Mouse (Mus musculus): ENCODE data around the gene Tgm2. TPM values are rescaled to one million over a fixed set of nuclear protein-coding genes. Genes with fewer than 3 reads are reported as not detected.

The Tgm2 gene
- total and polyA plus RNA-seq, 3 experiments = 18.7 to 37.0 (median 23.5) TPM

GRCm38 (mm10) chr2:158094846-158095245 lies 51.4 kb downstream of the Tgm2 start:
- DNase-seq (ENCODE audit: low spot score) = no peak
- H3K4me1 ChIP-seq (ENCODE audit: insufficient read depth, low read depth, low read length) = no peaks in the 10 kb centered on the region
- TF ChIP-seq CTCF (IDR thresholded peaks at IDR 0.05; ENCODE audit: low read depth, low read length) = no peak
- TF ChIP-seq GATA2 (IDR thresholded peaks at IDR 0.05; ENCODE audit: borderline replicate concordance, low read depth, low read length) = no peak
- no peak for TF ChIP-seq POLR2AphosphoS5 (IDR thresholded peaks at IDR 0.05; ENCODE audit: insufficient replicate concordance, low read depth, low read length)
- no peak for TF ChIP-seq GATA1 (IDR thresholded peaks at IDR 0.05; ENCODE audit: borderline replicate concordance, low read length)
- TF ChIP-seq TAL1 (conservative IDR thresholded peaks at IDR 0.05; ENCODE audit: low read depth, low read length) = no peak
- no peaks in the 10 kb centered on the region for H3K36me3 ChIP-seq (replicated peaks)
- no peaks in the 10 kb centered on the region for H3K9me3 ChIP-seq (replicated peaks)
- no peak for ATAC-seq (ENCODE audit: extremely low read depth, insufficient number of reproducible peaks, low FRiP score, poor library complexity, severe bottlenecking)
- no peak overlapping the region for H3K4me3 ChIP-seq (ENCODE audit: low read depth, low read length)
- H3K27me3 ChIP-seq (ENCODE audit: insufficient read depth, low read length) = peaks cover 32% of the 10 kb centered on the region

DNA sequence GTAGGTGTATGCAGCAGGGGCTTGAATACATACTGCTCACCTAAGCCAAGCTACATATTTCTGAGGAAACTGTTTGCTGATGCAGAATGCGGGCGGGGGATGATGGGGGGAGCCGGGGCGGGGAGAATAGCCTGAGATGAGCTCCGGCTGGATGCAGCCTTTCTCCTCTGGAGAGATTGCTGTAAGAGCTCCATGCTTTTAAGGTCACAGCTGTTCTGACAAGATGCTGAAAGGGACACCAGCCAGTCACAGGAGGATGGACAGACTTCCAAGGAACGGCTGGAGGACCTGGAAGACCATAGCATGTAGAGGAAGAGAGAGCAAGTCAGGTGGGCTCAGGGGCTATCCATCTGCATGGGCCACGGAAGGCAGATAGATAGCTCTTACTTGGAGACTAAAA lies 51.9 kb downstream of the Tgm2 start:
- ATAC-seq (ENCODE audit: extremely low read depth, insufficient number of reproducible peaks, low FRiP score, poor library complexity, severe bottlenecking) (no peak), DNase-seq (ENCODE audit: low spot score) (no peak)
- H3K27me3 ChIP-seq (ENCODE audit: insufficient read depth, low read length) = peaks cover 28% of the 10 kb centered on the region
- H3K9me3 ChIP-seq (replicated peaks) = no peaks in the 10 kb centered on the region
- H3K4me3 ChIP-seq (ENCODE audit: low read depth, low read length) = no peak overlapping the region
- TF ChIP-seq TAL1 (conservative IDR thresholded peaks at IDR 0.05; ENCODE audit: low read depth, low read length) (no peak), POLR2AphosphoS5 (IDR thresholded peaks at IDR 0.05; ENCODE audit: insufficient replicate concordance, low read depth, low read length) (no peak), GATA1 (IDR thresholded peaks at IDR 0.05; ENCODE audit: borderline replicate concordance, low read length) (no peak), GATA2 (IDR thresholded peaks at IDR 0.05; ENCODE audit: borderline replicate concordance, low read depth, low read length) (no peak), CTCF (IDR thresholded peaks at IDR 0.05; ENCODE audit: low read depth, low read length) (no peak)
- no peaks in the 10 kb centered on the region for H3K36me3 ChIP-seq (replicated peaks)
- no peaks in the 10 kb centered on the region for H3K4me1 ChIP-seq (ENCODE audit: insufficient read depth, low read depth, low read length)

DNA sequence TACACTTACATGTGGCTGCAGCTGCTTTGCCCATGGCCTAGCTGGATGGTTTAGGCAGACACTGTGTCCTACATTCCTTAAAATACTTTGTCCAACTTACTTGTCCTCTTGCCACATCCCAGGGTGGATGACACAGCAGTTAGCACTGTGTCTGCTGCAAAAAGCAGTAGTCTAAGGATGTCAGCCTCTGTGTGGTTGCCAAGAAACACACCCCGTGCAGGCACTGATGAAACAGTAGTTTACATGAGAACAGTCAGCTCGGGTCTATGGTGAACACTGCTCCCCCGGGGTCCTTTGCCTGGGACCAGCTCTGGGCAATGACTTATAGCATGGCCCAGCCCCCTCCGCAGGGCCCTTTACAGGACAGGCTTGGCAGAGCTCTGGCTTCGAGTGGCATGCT lies 52.9 kb downstream of the Tgm2 start:
- Histone ChIP-seq H3K9me3 (replicated peaks) (no peaks in the 10 kb centered on the region), H3K4me1 (ENCODE audit: insufficient read depth, low read depth, low read length) (no peaks in the 10 kb centered on the region), H3K27me3 (ENCODE audit: insufficient read depth, low read length) (peaks cover 18% of the 10 kb centered on the region), H3K4me3 (ENCODE audit: low read depth, low read length) (no peak overlapping the region), H3K36me3 (replicated peaks) (no peaks in the 10 kb centered on the region)
- DNase-seq (ENCODE audit: low spot score) = no peak
- TF ChIP-seq POLR2AphosphoS5 (IDR thresholded peaks at IDR 0.05; ENCODE audit: insufficient replicate concordance, low read depth, low read length) = no peak
- TF ChIP-seq CTCF (IDR thresholded peaks at IDR 0.05; ENCODE audit: low read depth, low read length) = no peak
- no peak for TF ChIP-seq GATA1 (IDR thresholded peaks at IDR 0.05; ENCODE audit: borderline replicate concordance, low read length)
- no peak for TF ChIP-seq TAL1 (conservative IDR thresholded peaks at IDR 0.05; ENCODE audit: low read depth, low read length)
- no peak for TF ChIP-seq GATA2 (IDR thresholded peaks at IDR 0.05; ENCODE audit: borderline replicate concordance, low read depth, low read length)
- no peak for ATAC-seq (ENCODE audit: extremely low read depth, insufficient number of reproducible peaks, low FRiP score, poor library complexity, severe bottlenecking)

- no peaks in the 10 kb centered on the region for H3K4me1 ChIP-seq (ENCODE audit: insufficient read depth, low read depth, low read length)
- H3K9me3 ChIP-seq (replicated peaks) = no peaks in the 10 kb centered on the region
- no peak overlapping the region for H3K4me3 ChIP-seq (ENCODE audit: low read depth, low read length)
- no peaks in the 10 kb centered on the region for H3K27me3 ChIP-seq (ENCODE audit: insufficient read depth, low read length)
- DNase-seq (ENCODE audit: low spot score) = no peak
- TF ChIP-seq GATA2 (IDR thresholded peaks at IDR 0.05; ENCODE audit: borderline replicate concordance, low read depth, low read length) (no peak), TAL1 (conservative IDR thresholded peaks at IDR 0.05; ENCODE audit: low read depth, low read length) (no peak), POLR2AphosphoS5 (IDR thresholded peaks at IDR 0.05; ENCODE audit: insufficient replicate concordance, low read depth, low read length) (no peak), CTCF (IDR thresholded peaks at IDR 0.05; ENCODE audit: low read depth, low read length) (no peak), GATA1 (IDR thresholded peaks at IDR 0.05; ENCODE audit: borderline replicate concordance, low read length) (no peak)
- no peaks in the 10 kb centered on the region for H3K36me3 ChIP-seq (replicated peaks)
- ATAC-seq (ENCODE audit: extremely low read depth, insufficient number of reproducible peaks, low FRiP score, poor library complexity, severe bottlenecking) = no peak
These were observed 56.1 kb downstream of the Tgm2 start for GRCm38 (mm10) chr2:158090096-158090495.

DNA sequence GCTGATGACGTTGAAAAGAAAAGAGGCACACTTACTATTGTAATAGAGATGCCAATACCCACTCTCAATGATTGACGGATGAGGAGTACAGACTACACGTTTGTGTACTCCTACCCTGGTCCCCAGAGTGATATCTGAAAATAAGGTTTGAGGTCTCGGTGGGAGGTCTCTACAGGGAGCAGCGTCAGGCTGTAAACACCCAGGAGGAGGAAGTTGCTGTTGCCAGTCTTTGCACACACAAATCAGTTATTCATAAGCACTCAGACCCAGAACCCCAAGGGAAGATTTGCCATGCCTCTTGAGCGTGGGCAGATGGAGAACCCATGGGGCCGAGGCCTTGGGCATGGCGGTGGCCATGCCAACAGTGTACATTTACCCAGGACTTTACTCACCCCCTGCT lies 61.8 kb downstream of the Tgm2 start:
- Histone ChIP-seq H3K4me1 (ENCODE audit: insufficient read depth, low read depth, low read length) (no peaks in the 10 kb centered on the region), H3K9me3 (replicated peaks) (no peaks in the 10 kb centered on the region), H3K36me3 (replicated peaks) (peaks cover 7% of the 10 kb centered on the region), H3K4me3 (ENCODE audit: low read depth, low read length) (no peak overlapping the region), H3K27me3 (ENCODE audit: insufficient read depth, low read length) (no peaks in the 10 kb centered on the region)
- TF ChIP-seq GATA1 (IDR thresholded peaks at IDR 0.05; ENCODE audit: borderline replicate concordance, low read length) (no peak), TAL1 (conservative IDR thresholded peaks at IDR 0.05; ENCODE audit: low read depth, low read length) (no peak), POLR2AphosphoS5 (IDR thresholded peaks at IDR 0.05; ENCODE audit: insufficient replicate concordance, low read depth, low read length) (no peak), GATA2 (IDR thresholded peaks at IDR 0.05; ENCODE audit: borderline replicate concordance, low read depth, low read length) (no peak), CTCF (IDR thresholded peaks at IDR 0.05; ENCODE audit: low read depth, low read length) (no peak)
- ATAC-seq (ENCODE audit: extremely low read depth, insufficient number of reproducible peaks, low FRiP score, poor library complexity, severe bottlenecking) = no peak
- DNase-seq (ENCODE audit: low spot score) = no peak

DNA sequence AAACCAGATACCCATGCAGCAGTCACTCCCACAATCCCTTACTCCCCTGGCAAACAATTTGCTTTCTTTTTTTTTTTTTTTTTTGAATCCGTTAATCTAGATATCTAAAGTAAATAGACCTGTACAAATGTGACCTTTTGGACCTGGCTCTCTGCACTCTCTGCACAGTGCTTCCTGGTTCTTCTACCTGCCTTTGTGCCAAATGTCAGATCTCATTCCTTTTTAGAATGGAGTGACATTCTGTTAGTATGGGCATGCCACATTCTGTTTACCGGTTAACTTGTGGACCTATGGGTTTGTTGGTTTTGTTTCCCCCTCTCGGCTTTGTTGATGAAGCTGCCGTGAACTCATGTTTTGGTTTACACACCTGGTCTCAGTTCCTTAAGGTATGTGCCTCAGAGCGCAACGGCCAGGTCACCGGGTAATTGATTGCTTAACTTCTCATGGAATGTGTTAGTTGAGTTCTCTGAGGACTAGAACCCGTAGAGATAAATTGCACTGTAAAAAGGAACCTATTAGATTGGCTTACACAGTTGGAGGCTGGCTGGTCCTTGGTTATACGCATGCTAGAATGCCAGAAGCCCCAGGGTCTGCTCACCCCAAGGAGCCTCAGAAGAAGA lies 65.5 kb downstream of the Tgm2 start:
- H3K4me3 ChIP-seq (ENCODE audit: low read depth, low read length) = no peak overlapping the region
- no peak for ATAC-seq (ENCODE audit: extremely low read depth, insufficient number of reproducible peaks, low FRiP score, poor library complexity, severe bottlenecking)
- peaks cover 36% of the 10 kb centered on the region for H3K36me3 ChIP-seq (replicated peaks)
- no peak for TF ChIP-seq TAL1 (conservative IDR thresholded peaks at IDR 0.05; ENCODE audit: low read depth, low read length)
- no peak for TF ChIP-seq GATA1 (IDR thresholded peaks at IDR 0.05; ENCODE audit: borderline replicate concordance, low read length)
- TF ChIP-seq POLR2AphosphoS5 (IDR thresholded peaks at IDR 0.05; ENCODE audit: insufficient replicate concordance, low read depth, low read length) = no peak
- no peak for TF ChIP-seq GATA2 (IDR thresholded peaks at IDR 0.05; ENCODE audit: borderline replicate concordance, low read depth, low read length)
- TF ChIP-seq CTCF (IDR thresholded peaks at IDR 0.05; ENCODE audit: low read depth, low read length) = no peak
- H3K4me1 ChIP-seq (ENCODE audit: insufficient read depth, low read depth, low read length) = no peaks in the 10 kb centered on the region
- no peak for DNase-seq (ENCODE audit: low spot score)
- H3K9me3 ChIP-seq (replicated peaks) = peaks cover 3% of the 10 kb centered on the region
- no peaks in the 10 kb centered on the region for H3K27me3 ChIP-seq (ENCODE audit: insufficient read depth, low read length)

Measured in G1E (cell line).